In genomic region chr1:185331983-185332430, GRCm38 (mm10) we compare ENCODE assay signal across 7 mouse cellular contexts. TPM values are rescaled to one million over a fixed set of nuclear protein-coding genes. Genes with fewer than 3 reads are reported as not detected.
DNase-seq lines count a peak whose midpoint lies in the region; ATAC-seq and TF ChIP-seq lines count a peak whose summit lies in the region.

Bpnt1 (plus strand) TSS chr1:185332149.

- no peaks in the 10 kb centered on the region for H3K27me3 ChIP-seq in embryonic facial prominence, embryonic 11.5 days (ENCODE audit: control insufficient read depth, insufficient read depth, low read length)
- no peaks in the 10 kb centered on the region for H3K27me3 ChIP-seq in kidney, adult 2 months (replicated peaks; ENCODE audit: control insufficient read depth, insufficient read depth, low read length)
- no peaks in the 10 kb centered on the region for H3K27me3 ChIP-seq in limb, embryonic 12.5 days
- H3K27me3 ChIP-seq in midbrain, embryonic 15.5 days (replicated peaks): no peaks in the 10 kb centered on the region
- no peaks in the 10 kb centered on the region for H3K27me3 ChIP-seq in spleen, adult 2 months (ENCODE audit: control insufficient read depth, insufficient read depth, low read length)

- no peaks in the 10 kb centered on the region for H3K4me1 ChIP-seq in embryonic facial prominence, embryonic 11.5 days (ENCODE audit: control insufficient read depth, insufficient read depth, low read length)
- peaks cover 12% of the 10 kb centered on the region; the same call in 1 of the 2 replicates for H3K4me1 ChIP-seq in kidney, adult 2 months (ENCODE audit: control insufficient read depth, insufficient read depth, low read length)
- peaks cover 16% of the 10 kb centered on the region for H3K4me1 ChIP-seq in limb, embryonic 12.5 days (replicated peaks)
- peaks cover 50% of the 10 kb centered on the region for H3K4me1 ChIP-seq in midbrain, embryonic 15.5 days
- H3K4me1 ChIP-seq in spleen, adult 2 months (ENCODE audit: control insufficient read depth, insufficient read depth, insufficient read length): no peaks in the 10 kb centered on the region

- WGBS in embryonic facial prominence, embryonic 11.5 days: 0% methylated on average over 32 of the region's 32 CpGs
- WGBS in kidney, adult 2 months: under 1% methylated on average over 32 of the region's 32 CpGs
- under 1% methylated on average over 32 of the region's 32 CpGs for WGBS in limb, embryonic 12.5 days
- WGBS in midbrain, embryonic 15.5 days: under 1% methylated on average over 32 of the region's 32 CpGs
- WGBS in spleen, adult 2 months: under 1% methylated on average over 32 of the region's 32 CpGs

- peak within 1 kb of the TSS; percentile 68 for H3K4me2 ChIP-seq in embryonic facial prominence, embryonic 11.5 days (ENCODE audit: low read depth, low read length)
- peak within 1 kb of the TSS; percentile 60 for H3K4me2 ChIP-seq in limb, embryonic 12.5 days
- H3K4me2 ChIP-seq in midbrain, embryonic 15.5 days: peak within 1 kb of the TSS; percentile 63

- TF ChIP-seq POLR2A in kidney, adult 2 months (IDR thresholded peaks at IDR 0.05; ENCODE audit: low read depth, low read length): peak; percentile 85
- TF ChIP-seq POLR2A in spleen, adult 2 months (IDR thresholded peaks at IDR 0.05; ENCODE audit: low read depth, low read length): peak; percentile 19

- H3K9ac ChIP-seq in embryonic facial prominence, embryonic 11.5 days (replicated peaks; ENCODE audit: low read length): peak within 1 kb of the TSS; percentile 79
- H3K9ac ChIP-seq in limb, embryonic 12.5 days (replicated peaks): peak within 1 kb of the TSS; percentile 69
- peak within 1 kb of the TSS; percentile 70 for H3K9ac ChIP-seq in midbrain, embryonic 15.5 days

- H3K27ac ChIP-seq in embryonic facial prominence, embryonic 11.5 days (replicated peaks; ENCODE audit: low read depth, low read length): peak within 1 kb of the TSS; percentile 76
- peak within 1 kb of the TSS; percentile 92 for H3K27ac ChIP-seq in kidney, adult 2 months (ENCODE audit: insufficient read depth, low read depth, low read length)
- peak within 1 kb of the TSS; percentile 84 for H3K27ac ChIP-seq in limb, embryonic 12.5 days
- peak within 1 kb of the TSS; percentile 83 for H3K27ac ChIP-seq in midbrain, embryonic 15.5 days
- peak within 1 kb of the TSS; percentile 81 for H3K27ac ChIP-seq in spleen, adult 2 months (ENCODE audit: insufficient read depth, low read length)

- peak; percentile 86 for ATAC-seq in embryonic facial prominence, embryonic 11.5 days (replicated peaks; ENCODE audit: insufficient number of reproducible peaks, low FRiP score, low TSS enrichment, low read depth)
- peak; percentile 73 for ATAC-seq in limb, embryonic 12.5 days (ENCODE audit: insufficient number of reproducible peaks, insufficient read depth, low FRiP score, low TSS enrichment, low read depth)
- ATAC-seq in midbrain, embryonic 15.5 days (replicated peaks): peak; percentile 84

- no peaks in the 10 kb centered on the region for H3K36me3 ChIP-seq in embryonic facial prominence, embryonic 11.5 days (replicated peaks; ENCODE audit: control insufficient read depth, insufficient read depth, low read depth, low read length)
- no peaks in the 10 kb centered on the region for H3K36me3 ChIP-seq in kidney, adult 2 months (ENCODE audit: control insufficient read depth, insufficient read depth, low read length)
- H3K36me3 ChIP-seq in limb, embryonic 12.5 days: peaks cover 3% of the 10 kb centered on the region
- no peaks in the 10 kb centered on the region for H3K36me3 ChIP-seq in midbrain, embryonic 15.5 days (replicated peaks)
- H3K36me3 ChIP-seq in spleen, adult 2 months (ENCODE audit: control insufficient read depth, insufficient read depth, low read length): no peaks in the 10 kb centered on the region

- TF ChIP-seq CTCF in kidney, adult 2 months (conservative IDR thresholded peaks at IDR 0.05; ENCODE audit: insufficient read depth, insufficient read length, low read depth, low read length): no peak
- no peak for TF ChIP-seq CTCF in spleen, adult 2 months (IDR thresholded peaks at IDR 0.05; ENCODE audit: extremely low read depth, insufficient read depth, insufficient read length, insufficient replicate concordance)

- H3K9me3 ChIP-seq in embryonic facial prominence, embryonic 11.5 days (replicated peaks; ENCODE audit: control insufficient read depth, low read length): no peaks in the 10 kb centered on the region
- no peaks in the 10 kb centered on the region for H3K9me3 ChIP-seq in limb, embryonic 12.5 days
- H3K9me3 ChIP-seq in midbrain, embryonic 15.5 days: no peaks in the 10 kb centered on the region

- H3K4me3 ChIP-seq in embryonic facial prominence, embryonic 11.5 days (ENCODE audit: low read depth, low read length): peak within 1 kb of the TSS; percentile 63
- H3K4me3 ChIP-seq in kidney, adult 2 months (ENCODE audit: insufficient read depth, low read depth, low read length): peak within 1 kb of the TSS; percentile 71
- peak within 1 kb of the TSS; percentile 61 for H3K4me3 ChIP-seq in limb, embryonic 12.5 days (replicated peaks)
- H3K4me3 ChIP-seq in midbrain, embryonic 15.5 days: peak within 1 kb of the TSS; percentile 60
- H3K4me3 ChIP-seq in spleen, adult 2 months (ENCODE audit: extremely low read depth, insufficient read depth, insufficient read length): peak within 1 kb of the TSS; percentile 77

- DNase-seq in adrenal gland, postnatal 14 days: peak; percentile 95
- peak; percentile 94 for DNase-seq in embryonic facial prominence, embryonic 11.5 days (ENCODE audit: low spot score)
- DNase-seq in heart, adult 11 months: peak; percentile 100
- peak; percentile 95 for DNase-seq in kidney, adult 2 months
- peak; percentile 65 to 81 for DNase-seq in spleen, adult 2 months (ENCODE audit: low read depth in 1 of 2, low spot score in 2 of 2)

RNA-seq across cellular contexts. Expression of gene Bpnt1, which starts in this region (rescaled TPM):
- total RNA-seq in adrenal gland, postnatal 14 days (2021): 75.1 and 87.3 TPM in 2 replicates
- polyA plus RNA-seq in embryonic facial prominence, embryonic 11.5 days (2014; fragmentation: Nextera tagmentation; extraction: Ambion mirVana): 16.5 and 19.9 TPM in 2 replicates
- polyA plus RNA-seq in kidney, adult 2 months (2012; rRNA removed): 404 and 464 TPM in 2 replicates
- 23.7 TPM in 2 replicates for polyA plus RNA-seq in limb, embryonic 12.5 days (2016; fragmentation: Nextera tagmentation; extraction: Ambion mirVana)
- polyA plus RNA-seq in midbrain, embryonic 15.5 days (2015; fragmentation: Nextera tagmentation; extraction: Ambion mirVana): 46.2 and 48.0 TPM in 2 replicates
- polyA plus RNA-seq in spleen, adult 2 months (2012; rRNA removed): 13.6 and 16.4 TPM in 2 replicates

Comparison
In these comparisons a context has a peak if more than half of its experiments do, and no peak if none do; other contexts are left out.
1. Peak in every context shown above with its lines: DNase-seq, ATAC-seq, H3K4me3 ChIP-seq and H3K27ac ChIP-seq.